ENCODE assay signal across 8 mouse cellular contexts in the genomic region with DNA sequence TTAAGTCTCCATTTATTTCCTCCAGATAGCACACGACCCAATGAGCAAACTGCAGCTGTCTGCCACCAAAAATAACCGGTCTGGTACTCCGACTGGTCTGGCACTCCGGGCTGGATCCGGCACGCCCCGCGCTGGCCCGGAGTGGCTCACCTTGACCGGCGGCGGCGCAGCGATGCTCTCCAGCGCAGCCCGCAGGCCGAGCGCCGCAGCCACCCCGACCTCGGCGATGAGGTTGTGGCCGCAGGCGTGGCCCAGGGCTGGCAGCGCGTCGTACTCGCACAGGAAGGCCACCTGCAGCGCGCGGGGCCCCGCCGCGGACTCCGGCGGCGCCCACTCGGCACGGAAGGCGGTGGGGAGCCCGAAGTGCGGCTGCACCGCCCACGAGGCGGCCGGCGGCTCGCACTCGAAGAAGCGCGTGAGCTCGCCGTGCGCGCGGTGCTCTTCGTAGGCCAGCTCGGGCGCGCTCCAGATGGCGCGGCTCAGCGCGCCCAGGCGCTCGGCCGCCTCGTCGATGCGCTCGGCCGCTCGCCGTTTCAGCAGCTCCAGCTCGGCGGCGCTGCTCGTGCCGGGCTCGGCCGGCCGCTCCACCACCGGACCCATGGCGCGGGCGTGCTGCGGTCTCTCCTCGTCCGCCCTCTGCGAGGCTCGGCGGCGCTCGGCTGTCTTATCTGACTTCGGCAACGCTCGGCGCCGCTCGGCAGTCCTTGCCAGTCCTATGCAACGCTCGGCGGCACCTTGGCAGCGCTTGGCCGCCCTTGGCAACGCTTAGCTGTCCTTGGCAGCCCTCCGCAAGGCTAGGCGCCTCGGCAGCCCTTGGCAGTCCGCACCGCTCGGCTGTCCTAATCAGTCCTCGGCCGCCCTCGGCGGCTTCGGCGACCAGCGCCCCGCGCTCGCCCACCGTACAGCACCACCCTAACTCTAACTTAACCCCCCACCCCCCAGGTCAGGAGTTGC. TPM values are rescaled to one million over a fixed set of nuclear protein-coding genes. Genes with fewer than 3 reads are reported as not detected.
A peak's percentile ranks its signal among the peaks of the same experiment; 100 is the strongest.
DNase-seq lines count a peak whose midpoint lies in the region; ATAC-seq and TF ChIP-seq lines count a peak whose summit lies in the region.

No protein-coding gene starts in this region.

- no peaks in the 10 kb centered on the region for H3K27me3 ChIP-seq in lung, embryonic 14.5 days (ENCODE audit: insufficient read depth, low read length)
- peaks cover 3% of the 10 kb centered on the region; the same call in 1 of the 2 replicates for H3K27me3 ChIP-seq in thymus, adult 2 months (ENCODE audit: control insufficient read depth, insufficient read depth, low read length)

- peak overlapping the region; percentile 90 for H3K4me2 ChIP-seq in lung, embryonic 14.5 days

- H3K9ac ChIP-seq in lung, embryonic 14.5 days = peak overlapping the region; percentile 65

- DNase-seq in ES-CJ7 (ENCODE audit: low read depth, low spot score) = peak; percentile 68
- DNase-seq in cerebellum, postnatal 10 days = peak; percentile 99
- peak; percentile 60 for DNase-seq in layer of hippocampus, adult 9-10 months (ENCODE audit: low spot score)
- peak; percentile 89 for DNase-seq in lung, embryonic 14.5 days
- DNase-seq in ovary, postnatal 10 days (ENCODE audit: low spot score) = peak; percentile 72
- peak; percentile 39 for DNase-seq in thymus, adult 2 months

- H3K4me3 ChIP-seq in lung, embryonic 14.5 days (ENCODE audit: low read depth, low read length) = peak overlapping the region; percentile 60
- peak overlapping the region; percentile 46 for H3K4me3 ChIP-seq in thymus, adult 2 months (ENCODE audit: control insufficient read depth, insufficient read depth, low read length)

- under 1% methylated on average over 121 of the region's 123 CpGs for WGBS in lung, embryonic 14.5 days
- WGBS in thymus, adult 2 months = under 1% methylated on average over 123 of the region's 123 CpGs

- H3K9me3 ChIP-seq in lung, embryonic 14.5 days (ENCODE audit: low read depth, low read length) = no peaks in the 10 kb centered on the region

- peak; percentile 92 for ATAC-seq in frontal cortex, adult (ENCODE audit: low TSS enrichment)
- ATAC-seq in hematopoietic stem cell, adult 5-6 weeks (replicated peaks in 1 of 2; ENCODE audit: insufficient read depth in 1 of 2, low FRiP score in 2 of 2, low TSS enrichment in 1 of 2, low read depth in 1 of 2, poor library complexity in 2 of 2, severe bottlenecking in 2 of 2) = peak; percentile 87 to 92
- peak; percentile 94 for ATAC-seq in lung, embryonic 14.5 days (ENCODE audit: insufficient read depth)

- H3K4me1 ChIP-seq in lung, embryonic 14.5 days (ENCODE audit: insufficient read depth) = no peaks in the 10 kb centered on the region
- H3K4me1 ChIP-seq in thymus, adult 2 months (replicated peaks; ENCODE audit: control insufficient read depth, insufficient read depth, low read length) = peaks cover 10% of the 10 kb centered on the region

- TF ChIP-seq CTCF in lung, embryonic 14.5 days (IDR thresholded peaks at IDR 0.05; ENCODE audit: low read depth) = 0 out of 2 replicates have a peak, but pooled peaks have one; percentile 19
- no peak for TF ChIP-seq CTCF in thymus, adult 2 months (IDR thresholded peaks at IDR 0.05; ENCODE audit: borderline replicate concordance, control insufficient read depth, extremely low read depth, insufficient read depth, low read length, poor library complexity)

- no peak for TF ChIP-seq POLR2A in thymus, adult 2 months (IDR thresholded peaks at IDR 0.05; ENCODE audit: control insufficient read depth, extremely low read depth, insufficient read depth, low read length, poor library complexity)

- peak overlapping the region; percentile 84 for H3K27ac ChIP-seq in lung, embryonic 14.5 days (ENCODE audit: low read depth)
- H3K27ac ChIP-seq in thymus, adult 2 months (ENCODE audit: control insufficient read depth, insufficient read depth, low read length) = no peak overlapping the region

- no peaks in the 10 kb centered on the region for H3K36me3 ChIP-seq in lung, embryonic 14.5 days (ENCODE audit: insufficient read depth)
- no peaks in the 10 kb centered on the region for H3K36me3 ChIP-seq in thymus, adult 2 months (ENCODE audit: control insufficient read depth, insufficient read depth, low read length)

RNA-seq across cellular contexts. Expression of a gene that starts 0.5 kb away (rescaled TPM):
- total RNA-seq in hematopoietic stem cell, adult 5-6 weeks (2017) = 1.9 and 3.3 TPM in 2 replicates
- polyA plus RNA-seq in lung, embryonic 14.5 days (2014; fragmentation: Nextera tagmentation; extraction: Ambion mirVana) = 0.70 and 0.99 TPM in 2 replicates
- 1.4 and 2.9 TPM in 2 replicates for polyA plus RNA-seq in thymus, adult 2 months (2012; rRNA removed)

RNA-seq across cellular contexts. Expression of a gene that starts 19.7 kb away (rescaled TPM):
- 0.25 and 0.89 TPM in 2 replicates for total RNA-seq in hematopoietic stem cell, adult 5-6 weeks (2017)
- 3.4 and 3.6 TPM in 2 replicates for polyA plus RNA-seq in lung, embryonic 14.5 days (2014; fragmentation: Nextera tagmentation; extraction: Ambion mirVana)
- polyA plus RNA-seq in thymus, adult 2 months (2012; rRNA removed) = 1.8 and 1.9 TPM in 2 replicates

RNA-seq across cellular contexts. Expression of a gene that starts 56.7 kb away (rescaled TPM):
- total RNA-seq in hematopoietic stem cell, adult 5-6 weeks (2017) = not detected in 2 replicates
- polyA plus RNA-seq in lung, embryonic 14.5 days (2014; fragmentation: Nextera tagmentation; extraction: Ambion mirVana) = not detected in 2 replicates
- polyA plus RNA-seq in thymus, adult 2 months (2012; rRNA removed) = 0.09 and 0.18 TPM in 2 replicates

Comparison
In these comparisons a context has a peak if more than half of its experiments do, and no peak if none do; other contexts are left out.
1. DNase-seq: peak in every context shown above with its lines; median percentile 99 in cerebellum, postnatal 10 days; 89 in lung, embryonic 14.5 days; 72 in ovary, postnatal 10 days; 68 in ES-CJ7; 60 in layer of hippocampus, adult 9-10 months; 39 in thymus, adult 2 months.